Mouse (Mus musculus) spleen, adult 18-20 months (tissue): ENCODE results near the gene Ints14.
"Not testable (repeated sequence)": the region's sequence is repeated elsewhere in the genome, so short reads cannot be mapped to it uniquely, and the experiment has no call there.

Experiments
- DNase-seq, 2 experiments: peaks; one replicate each; pipeline ENCODE4 v3.0.0; 2022; ENCODE audit warnings: mixed read lengths in 2 of 2

Ints14 gene

DNA sequence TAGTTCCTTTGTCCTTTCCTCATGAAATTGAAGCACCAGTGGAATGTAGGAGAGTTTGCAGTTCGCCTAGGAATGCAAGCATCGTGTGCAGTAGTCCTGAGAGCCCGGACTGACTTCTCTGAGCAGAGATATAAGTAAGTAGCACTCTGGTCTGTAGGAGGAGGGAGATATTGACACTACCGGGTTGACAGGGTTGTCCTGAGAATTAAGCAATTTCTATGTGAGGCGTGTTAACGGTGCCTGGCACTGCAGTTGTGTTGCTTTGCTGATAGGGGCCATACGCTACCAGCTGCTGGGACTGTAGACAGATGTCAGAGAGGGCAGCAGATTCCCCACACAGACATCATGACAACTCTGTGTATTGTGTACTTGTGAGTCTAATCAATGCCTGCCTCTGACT, 7.5 kb upstream of the Ints14 start:
- DNase-seq: no peak

DNA sequence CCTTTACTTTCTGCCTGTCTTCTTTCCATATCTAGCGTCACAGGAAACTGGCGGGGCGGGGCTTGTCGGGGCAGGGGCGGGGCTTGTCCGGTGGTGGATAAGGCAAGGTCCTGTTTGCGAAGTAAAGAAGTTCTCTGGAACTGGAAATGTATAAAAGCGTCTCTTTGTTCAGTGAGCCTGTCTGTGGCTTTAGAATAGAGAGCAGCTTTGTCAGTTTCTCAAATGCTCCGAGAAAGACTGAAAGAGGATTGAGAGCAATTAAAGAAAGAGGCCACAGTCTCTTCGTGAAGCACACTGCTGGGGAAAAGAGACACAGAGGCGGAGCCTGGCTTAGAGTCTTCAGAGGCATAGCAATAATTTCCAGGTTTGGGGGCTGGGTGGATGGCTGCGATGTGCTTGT, 4.4 kb upstream of the Ints14 start:
- peak in 1 of 2 experiments; percentile 30 for DNase-seq

DNA sequence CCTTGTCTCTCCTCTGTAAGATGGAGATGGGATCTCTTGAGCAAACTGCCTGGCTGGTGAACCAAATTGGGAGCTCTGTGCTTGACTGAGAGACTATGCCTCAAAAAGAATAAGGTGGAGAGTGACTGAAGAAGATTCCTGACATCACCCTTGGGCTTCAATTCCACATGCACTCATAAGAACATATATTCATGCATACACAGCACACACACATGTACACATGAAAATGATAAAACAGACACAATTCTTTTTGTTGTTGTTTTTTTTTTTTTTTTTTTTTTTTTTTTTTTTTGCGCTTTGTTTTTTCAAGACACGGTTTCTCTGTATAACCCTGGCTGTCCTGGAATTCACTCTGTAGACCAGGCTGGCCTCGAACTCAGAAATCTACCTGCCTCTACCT, 3.4 kb upstream of the Ints14 start:
- no peak for DNase-seq

DNA sequence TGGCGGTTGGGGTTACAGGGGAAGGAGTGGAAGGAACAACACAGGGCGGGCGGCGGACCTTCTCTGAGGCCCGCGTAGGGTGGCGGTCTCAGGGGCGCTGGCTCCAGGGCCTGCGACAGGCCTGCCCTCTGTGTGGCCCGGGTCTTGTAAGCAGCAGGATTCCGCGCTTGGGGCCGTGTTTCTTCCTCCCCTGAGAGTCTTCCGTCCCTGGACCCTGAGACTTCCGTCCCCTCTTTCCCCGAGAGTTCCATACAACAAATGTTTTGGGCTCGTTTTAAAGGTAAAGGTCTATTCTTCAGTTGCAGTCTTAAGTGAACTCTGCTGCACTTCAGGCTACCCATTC, 244 bp downstream of the Ints14 start:
- no peak for DNase-seq

DNA sequence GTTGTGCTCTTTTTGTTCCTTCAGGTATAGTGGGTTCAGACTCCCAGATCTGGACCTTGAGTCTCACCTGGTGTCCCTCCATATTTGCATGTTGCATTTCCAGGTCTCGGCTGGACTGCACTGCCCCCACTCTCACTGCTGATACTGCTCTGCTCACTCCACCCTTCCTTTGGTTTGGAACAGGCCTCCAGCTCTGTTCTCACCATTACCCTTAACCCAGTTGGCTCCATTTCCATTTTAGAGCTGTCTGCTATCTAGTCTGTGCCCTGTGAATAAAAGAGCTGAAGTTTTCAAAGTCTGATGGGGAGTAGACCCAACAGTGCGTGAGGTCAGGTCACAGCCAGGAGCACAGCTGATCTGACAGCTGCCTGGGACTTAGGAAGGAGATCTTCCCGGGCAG, 19.8 kb downstream of the Ints14 start:
- DNase-seq: no peak

DNA sequence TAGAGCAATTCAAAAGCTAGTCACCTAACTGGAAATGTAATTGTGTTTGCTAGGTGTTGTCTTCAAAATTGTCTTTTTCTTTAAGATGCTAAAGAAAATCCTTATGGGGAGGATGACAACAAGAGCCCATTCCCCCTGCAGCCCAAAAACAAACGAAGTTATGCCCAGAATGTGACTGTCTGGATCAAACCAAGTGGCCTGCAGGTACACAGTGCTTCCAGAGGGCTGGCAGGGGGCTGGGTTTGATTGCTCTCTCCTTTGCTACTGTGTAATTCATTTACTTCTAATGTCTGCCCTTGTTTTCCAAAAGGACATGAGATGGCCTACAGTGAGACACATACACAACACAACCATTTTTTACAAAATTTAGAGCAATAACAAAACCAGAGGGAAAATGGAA, 21.2 kb downstream of the Ints14 start:
- no peak for DNase-seq

DNA sequence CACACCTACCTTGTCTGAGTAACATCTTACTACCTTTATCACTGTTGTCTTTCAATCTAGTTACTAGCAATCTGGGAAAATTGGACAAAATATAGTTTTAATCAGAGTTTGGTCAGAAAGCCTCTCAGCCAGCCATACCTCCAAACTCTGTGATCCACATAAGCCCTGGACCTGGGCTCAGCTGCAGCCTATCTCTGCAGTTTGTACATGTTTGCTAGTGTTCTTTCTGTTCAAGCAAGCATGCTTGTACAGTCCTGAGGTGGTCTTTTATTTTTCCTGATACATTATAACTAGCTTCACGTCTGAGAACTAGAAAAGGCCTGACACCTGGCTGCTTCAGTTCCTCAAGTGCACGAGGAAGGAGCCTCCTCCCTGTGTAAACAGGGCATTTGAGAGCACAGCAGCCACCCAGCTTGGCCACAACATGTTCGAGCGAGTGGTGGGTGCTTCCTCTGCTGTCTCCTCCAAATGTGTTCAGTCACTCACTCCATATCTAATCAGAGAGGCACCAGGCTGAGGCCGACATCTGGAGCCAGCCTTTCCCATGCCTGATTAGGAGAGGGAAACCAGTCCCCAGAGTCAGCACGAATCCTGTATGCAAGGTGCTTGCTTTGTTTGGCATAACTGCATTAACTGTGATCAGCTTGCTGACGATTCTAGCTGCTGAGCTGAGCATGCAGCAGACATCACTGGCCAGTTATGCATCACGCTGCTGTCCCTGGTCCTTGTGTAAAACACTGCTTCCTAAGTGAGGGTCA, 24.5 kb downstream of the Ints14 start:
- DNase-seq: no peak

DNA sequence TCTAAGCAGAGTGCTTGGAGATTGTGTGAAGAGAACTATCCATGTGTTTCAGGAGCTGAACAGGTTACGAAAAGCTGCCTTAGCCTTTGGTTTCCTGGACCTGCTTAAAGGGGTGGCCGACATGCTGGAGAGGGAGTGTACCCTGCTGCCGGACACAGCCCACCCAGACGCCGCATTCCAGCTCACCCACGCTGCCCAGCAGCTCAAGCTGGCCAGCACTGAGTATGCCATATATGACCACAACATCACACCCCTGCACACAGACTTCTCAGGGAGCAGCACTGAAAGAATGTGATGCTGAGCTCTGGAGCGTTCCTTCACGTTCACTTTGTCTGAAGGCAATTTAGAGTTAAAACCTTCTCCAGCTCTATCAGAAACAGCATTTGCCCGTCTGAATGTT, 25.1 kb downstream of the Ints14 start:
- DNase-seq: no peak

DNA sequence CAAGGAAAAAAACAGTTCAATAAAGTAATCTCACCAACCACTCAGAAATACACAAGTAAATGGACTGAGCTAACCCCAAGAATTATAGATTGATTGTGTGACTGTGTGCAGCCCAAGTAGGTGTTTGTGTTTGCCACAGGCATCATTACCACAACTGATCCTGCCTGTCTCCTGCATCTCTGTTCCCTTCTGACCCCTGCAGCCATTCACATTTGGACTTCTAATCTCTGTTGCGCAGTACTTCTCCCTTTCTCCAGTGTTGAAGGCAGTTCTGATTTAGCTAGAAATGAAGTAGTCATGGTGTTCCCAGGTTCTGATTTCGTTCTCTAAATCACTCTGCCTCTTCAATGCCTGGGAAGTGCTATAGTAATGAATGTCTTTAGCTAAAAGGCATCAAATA, 26.9 kb downstream of the Ints14 start:
- no peak for DNase-seq

DNA sequence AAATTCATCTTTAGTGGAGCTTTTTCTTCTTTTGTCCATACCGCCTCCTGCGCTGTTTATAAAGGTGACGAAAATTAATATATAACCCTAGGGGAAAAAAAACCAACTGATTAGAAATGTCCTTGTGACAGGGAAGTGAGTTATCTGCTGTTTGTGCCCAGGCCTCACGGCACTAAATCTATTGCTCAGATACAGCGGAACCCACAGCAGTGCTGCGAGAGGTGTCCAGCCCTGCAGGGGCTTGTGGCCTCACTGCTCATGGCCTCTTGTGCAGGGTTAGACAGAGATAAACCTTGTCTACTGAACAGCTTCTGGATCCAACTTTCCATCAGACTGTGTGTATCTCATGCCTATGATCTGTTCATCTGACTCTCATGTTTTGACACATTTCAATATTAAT, 27.7 kb downstream of the Ints14 start:
- DNase-seq: no peak

DNA sequence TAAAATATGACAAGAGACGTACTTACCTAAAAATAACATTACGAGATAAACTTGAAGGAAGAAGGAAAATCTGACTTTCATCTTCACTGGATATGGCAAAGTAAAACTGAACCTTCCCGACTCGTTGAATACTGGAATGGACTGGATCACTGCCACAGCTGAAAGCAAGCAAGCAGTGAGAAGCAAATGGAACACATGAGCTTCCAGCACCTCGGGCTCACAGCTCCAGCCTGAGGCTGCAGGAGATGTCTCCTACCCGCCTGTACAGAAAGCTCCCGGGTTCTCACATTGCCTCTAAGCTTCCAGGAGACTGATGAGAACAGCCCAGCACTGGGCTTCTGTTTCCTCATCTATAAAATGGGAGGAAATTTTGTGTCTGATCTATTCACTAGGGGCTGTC, 29.6 kb downstream of the Ints14 start:
- no peak for DNase-seq

DNA sequence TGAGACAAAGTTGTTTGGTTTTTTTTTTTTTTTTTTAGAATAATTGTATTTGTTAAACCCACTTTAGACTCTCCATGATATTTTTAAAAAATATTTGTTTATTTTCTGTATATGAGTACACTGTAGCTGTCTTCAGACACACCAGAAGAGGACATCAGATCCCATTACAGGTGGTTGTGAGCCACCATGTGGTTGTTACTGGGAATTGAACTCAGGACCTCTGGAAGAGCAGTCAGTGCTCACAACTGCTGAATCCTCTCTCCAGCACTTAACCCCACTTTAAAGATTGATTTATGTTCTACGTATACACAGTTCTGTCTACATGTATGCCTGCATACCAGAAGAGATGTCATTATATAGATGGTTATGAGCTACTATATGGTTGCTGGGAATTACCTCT, 34.8 kb downstream of the Ints14 start:
- not testable (repeated sequence) for DNase-seq

DNA sequence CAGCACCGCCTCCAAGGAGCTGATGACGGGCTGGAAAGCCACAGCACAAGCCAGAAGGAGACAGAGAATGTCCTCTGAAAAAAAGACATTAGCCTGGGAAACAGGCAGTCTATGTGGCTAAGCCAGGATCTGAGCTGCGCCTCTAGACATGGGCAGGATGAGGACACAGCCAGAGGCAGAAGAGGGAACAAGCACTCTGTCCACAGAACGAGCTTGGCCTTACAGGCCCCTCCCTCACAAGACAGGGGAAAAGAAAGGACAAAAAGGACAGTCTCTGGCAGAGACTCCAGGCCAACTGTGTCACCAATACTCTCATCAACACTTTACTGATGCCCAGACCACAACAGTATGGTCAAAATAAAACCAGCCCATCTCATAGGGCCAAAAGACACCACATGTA, 40.8 kb downstream of the Ints14 start:
- no peak for DNase-seq

DNA sequence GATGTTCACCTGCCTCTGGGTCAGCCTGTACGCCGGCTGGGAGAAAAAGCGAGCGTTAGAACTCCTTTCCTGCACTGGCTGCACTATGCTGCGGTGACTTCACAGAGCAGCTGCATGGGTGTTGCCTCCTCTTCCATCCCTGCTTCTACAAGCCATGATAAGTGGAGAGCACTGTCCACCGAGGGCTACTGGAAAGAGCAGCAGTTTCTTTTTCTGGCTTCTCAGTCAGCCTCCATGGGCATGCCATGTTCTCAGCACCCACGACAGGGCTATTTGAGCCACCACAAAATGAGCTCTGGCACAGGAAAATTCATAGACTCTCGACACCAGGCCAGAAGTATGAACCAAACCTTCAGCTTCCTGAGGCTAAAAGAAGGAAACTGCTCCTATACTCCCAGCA, 45.0 kb downstream of the Ints14 start:
- DNase-seq: no peak

DNA sequence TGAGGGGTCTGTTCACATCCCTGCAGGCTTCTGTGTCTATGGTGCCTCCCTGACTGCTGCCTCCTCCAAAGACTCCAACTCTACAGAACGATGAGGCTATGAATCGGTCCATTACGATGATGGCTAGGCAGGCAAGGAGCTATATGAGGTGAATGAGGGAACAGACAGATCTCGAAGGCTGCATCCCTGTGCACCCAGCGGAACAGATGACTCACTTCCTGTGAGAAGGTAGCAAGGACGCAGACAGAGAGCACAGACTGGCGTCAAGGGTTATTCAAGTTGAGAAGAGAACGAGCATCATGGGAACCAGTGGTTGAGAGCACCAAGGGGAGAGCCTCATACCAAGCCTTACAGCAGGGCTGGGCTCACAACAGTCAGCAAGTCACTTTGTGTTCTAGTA, 49.9 kb downstream of the Ints14 start:
- peak; percentile 8 to 19 for DNase-seq

DNA sequence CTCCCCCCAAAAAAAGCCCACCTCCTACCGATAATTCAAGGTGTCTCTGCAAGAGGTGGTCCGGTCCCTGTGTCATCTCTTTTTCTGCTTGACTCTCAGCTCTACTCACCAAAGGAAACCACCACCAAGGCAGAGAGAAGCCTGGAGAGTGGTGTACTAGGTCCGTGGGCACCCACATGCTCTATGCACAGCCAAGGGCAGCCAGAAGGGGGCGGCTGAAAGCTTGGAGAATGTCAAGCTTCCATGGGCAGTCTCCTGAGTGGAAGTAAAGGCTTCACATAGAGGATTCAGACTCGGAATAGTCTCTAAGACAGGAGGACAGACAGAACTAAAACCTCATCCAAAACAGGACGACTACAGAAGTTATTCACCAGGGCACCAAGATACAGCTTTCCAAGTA, 50.6 kb downstream of the Ints14 start:
- DNase-seq: peak in 1 of 2 experiments; percentile 16

DNA sequence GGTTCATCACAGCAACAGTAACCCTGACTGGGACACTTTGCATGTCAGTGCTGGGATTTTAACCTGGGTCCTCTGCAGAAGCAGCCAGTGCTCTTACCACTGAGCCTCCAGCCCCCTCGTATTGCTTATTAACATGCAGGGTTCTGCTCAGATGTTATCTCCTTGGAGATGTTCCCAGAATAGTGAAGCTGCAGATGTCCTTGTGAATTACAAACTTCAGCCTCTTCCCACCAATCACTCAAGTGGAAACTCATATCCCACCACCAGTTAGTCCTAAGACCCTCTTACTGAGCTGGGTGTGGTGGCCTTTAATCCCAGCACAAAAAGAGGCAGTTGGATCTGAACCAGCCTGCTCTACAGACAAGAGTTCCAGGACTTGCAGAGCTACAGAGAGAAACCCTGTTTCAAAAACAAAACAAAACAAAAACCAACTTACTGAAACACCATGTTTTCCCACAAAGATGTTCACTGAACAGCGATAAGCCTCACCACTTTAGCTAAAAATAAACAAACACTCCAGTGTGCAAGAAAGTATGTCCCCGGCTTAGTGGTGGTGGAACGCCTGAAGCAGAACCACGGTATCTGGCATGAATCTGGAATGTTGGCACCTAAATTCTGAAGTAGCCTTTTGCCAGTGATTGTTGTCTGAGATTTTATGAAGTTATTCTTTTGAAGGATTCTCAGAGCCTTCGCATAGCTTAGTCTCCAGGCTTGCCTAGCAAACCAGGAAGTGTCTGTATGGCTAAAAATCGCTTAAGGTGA, 54.9 kb downstream of the Ints14 start:
- DNase-seq: no peak

DNA sequence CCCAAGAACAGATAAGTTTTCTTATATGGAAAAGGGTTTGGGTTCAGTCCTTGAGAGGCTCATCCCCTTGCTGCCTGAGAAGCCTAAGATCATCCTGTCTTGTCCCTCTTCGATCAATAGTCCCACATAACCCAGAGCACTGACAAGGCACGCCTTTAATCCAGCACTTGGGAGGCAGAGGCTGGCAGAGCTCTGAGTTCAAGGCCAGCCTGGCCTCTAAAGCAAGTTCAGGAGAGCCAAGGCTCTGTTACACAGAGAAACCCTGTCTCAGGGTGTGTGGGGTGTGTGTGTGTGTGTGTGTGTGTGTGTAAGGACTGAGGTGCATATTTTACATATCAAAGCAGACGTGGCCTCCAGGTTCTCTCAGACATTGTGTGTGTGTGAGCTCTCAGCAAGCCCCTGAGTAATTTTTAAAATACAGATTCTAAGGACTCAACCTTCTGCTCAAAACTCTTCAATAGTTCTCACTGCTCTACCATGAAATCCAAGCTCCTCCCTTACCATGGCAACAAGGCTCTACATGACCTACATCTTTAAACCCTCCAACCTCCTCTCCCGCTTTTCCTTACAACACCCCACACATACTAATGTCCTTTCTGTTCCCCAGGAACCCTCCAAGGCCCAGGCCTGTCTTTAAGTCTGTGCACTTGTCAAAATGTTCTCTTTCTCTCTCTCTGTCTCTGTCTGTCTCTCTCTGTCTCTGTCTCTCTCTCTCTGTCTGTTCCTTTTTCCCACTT, 55.7 kb downstream of the Ints14 start:
- no peak for DNase-seq

DNA sequence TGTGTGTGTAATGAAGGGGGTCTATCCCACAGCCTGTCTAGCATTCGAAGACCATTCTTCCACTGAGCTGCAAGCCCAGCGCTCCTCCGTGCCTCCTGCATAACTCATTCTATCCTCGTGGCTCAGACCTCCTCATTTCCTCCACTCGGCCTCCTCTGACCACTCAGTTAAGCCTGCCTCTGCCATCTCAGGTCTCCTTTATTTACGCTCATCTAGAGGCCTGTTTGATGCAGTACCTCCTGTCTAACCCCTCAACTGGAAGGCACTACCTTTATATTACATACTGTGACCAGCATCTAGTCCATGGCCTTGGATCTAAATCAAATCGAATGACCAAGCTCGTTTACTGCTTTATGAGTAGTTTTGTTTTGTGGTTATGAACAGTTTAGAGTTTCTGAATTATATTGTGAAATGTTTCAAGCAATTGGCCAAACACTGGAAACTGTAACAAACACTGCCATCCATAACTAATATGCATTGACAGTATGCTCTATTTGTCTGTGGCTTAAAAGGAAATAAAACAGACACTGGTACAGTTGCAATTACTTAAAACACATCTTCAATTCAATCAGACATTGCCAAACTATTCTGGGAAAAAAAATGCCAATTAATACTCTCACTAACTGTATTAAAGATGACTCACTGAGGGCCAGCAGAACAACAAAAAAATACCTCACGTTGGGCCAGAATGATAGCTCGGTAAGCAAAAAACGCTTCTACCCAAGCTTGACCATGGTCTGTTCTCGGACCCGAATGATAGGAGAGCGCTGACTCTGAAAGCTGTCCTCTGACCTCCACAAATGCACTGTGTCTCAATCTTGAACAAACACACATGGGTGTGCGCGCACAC, 56.5 kb downstream of the Ints14 start:
- DNase-seq: no peak

DNA sequence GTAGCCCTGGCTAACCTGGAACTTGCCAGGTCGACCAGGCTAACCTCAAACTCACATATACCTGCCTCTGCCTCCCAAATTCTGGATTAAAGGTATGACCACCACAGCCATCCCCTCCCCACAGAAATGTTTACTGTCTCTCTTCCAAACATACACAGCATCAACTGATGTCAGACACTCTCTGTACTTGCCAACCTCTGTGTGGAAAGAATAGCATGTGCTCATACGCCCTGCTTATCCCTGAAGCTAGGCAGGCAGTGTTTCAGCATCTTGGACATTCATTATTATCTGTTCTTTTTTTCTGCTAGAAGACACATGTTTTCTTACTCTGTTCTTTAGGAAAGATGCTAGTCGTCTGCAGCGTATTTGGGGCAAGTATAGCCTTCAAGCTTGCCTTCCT, 57.2 kb downstream of the Ints14 start:
- DNase-seq: no peak

DNA sequence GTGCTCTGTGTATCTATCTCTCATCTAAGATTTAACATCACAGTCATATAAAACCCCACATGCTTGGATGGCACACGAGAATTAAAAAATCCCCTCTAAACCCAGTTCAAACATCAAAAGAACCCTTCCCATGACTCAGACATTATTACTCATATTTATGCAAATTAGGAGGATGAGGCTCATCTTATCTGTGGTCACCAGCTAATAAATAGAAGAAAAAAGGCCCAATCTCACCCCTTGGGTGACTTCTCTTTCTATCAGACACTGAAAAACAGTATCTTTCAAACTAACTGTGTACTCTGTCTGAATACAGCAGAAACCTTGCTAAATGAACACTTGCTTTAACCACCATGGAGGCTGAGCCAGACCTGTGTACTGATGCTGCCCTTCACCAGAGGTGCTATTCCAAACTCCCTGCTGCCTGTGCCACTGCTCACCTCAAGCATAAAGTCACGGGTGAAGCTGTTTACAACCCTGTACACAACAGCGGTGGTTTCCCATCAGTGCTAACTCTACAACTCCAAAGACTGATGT, 58.0 kb downstream of the Ints14 start:
- no peak for DNase-seq

DNA sequence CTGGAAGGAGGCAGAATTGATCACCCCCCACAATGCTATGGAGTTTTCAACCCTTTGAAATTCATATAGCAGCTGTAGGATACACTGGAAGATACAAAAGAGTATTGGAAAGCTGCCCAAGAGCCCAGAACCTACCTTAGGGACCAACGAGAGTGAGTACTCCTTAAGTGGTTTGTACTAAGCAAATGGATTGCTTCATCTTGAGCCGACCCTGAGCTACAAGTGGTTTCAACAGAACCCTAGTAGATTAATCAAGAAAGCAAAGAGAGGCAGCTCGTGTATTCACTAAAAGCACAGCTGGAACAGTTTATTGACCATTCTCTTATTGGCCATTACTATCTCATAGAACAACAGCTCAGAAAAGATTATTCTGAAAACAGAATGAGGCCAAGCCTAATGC, 58.4 kb downstream of the Ints14 start:
- DNase-seq: no peak

DNA sequence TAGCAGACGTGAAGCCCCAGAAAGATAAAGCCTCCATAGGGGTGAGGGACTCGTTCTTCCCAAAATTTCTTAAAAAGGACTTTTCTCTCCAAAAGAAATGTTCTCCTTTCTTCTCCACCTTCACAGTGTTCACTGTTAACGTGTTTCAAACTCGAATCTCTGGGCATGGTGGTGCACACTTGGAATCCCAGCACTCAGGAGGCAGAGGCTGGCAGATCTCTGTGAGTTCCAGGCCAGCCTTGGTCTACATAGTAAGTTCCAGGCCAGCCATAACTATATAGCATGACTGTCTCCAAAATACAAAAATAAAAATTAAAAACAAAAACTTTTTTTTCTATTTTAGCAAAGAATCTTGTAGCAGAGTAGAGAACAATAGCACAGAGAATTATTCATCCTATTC, 59.4 kb downstream of the Ints14 start:
- DNase-seq: no peak
